In the genomic region with DNA sequence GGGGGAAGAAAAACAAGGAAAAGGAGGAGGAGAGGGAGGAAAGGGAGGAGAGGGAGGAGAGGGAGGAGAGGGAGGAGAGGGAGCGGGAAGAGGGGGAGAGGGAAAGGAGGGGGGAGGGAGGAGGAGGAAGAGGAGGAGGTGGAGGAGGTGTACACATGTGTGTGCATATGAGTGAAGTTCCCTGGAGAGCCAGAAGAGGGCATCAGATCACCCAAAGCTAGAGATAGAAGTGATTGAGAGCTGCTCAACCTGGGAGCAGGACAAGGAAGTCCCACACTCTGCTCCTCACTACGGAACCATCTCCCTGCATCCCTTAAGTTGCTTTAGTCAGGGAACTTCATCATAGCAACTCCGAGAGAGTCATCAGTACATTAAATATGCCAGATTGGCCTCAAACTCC, we compare ENCODE assay signal across 9 mouse cellular contexts.
DNase-seq lines count a peak whose midpoint lies in the region; ATAC-seq and TF ChIP-seq lines count a peak whose summit lies in the region.
"Had no signal": no experiment of that assay in that cellular context is flagged by ENCODE, and none has a peak within 500 bp of the region (broad histone marks: within the 10 kb centered on the region; RNA-seq: fewer than 3 reads in every experiment).

No protein-coding gene starts in this region.

- no peak overlapping the region for H3K4me3 ChIP-seq in intestine, postnatal 0 days (ENCODE audit: low read depth, low read length)
- no peak overlapping the region for H3K4me3 ChIP-seq in intestine, embryonic 15.5 days (replicated peaks)
- H3K4me3 ChIP-seq: lung, embryonic 15.5 days had no signal

- DNase-seq in urinary bladder, postnatal 14 days (ENCODE audit: low spot score), result peak; percentile 7
- DNase-seq in urinary bladder, adult 2 months (ENCODE audit: low spot score), result no peak
- DNase-seq in thymus, postnatal 4 days, result peak; percentile 62
- DNase-seq in spleen, postnatal 14 days (ENCODE audit: low spot score in 2 of 2), result no peak
- DNase-seq in ovary, adult 18-20 months (ENCODE audit: low spot score), result no peak

- no peak overlapping the region for H3K9ac ChIP-seq in intestine, postnatal 0 days (ENCODE audit: low read depth, low read length)
- H3K9ac ChIP-seq in intestine, embryonic 15.5 days, result no peak overlapping the region
- H3K9ac ChIP-seq: lung, embryonic 15.5 days had no signal

- no peak overlapping the region for H3K27ac ChIP-seq in intestine, postnatal 0 days (ENCODE audit: low read depth, low read length)
- no peak overlapping the region for H3K27ac ChIP-seq in intestine, embryonic 15.5 days
- H3K27ac ChIP-seq: lung, embryonic 15.5 days had no signal

- H3K27me3 ChIP-seq in intestine, postnatal 0 days (replicated peaks; ENCODE audit: control insufficient read depth, insufficient read depth, low read length), result no peaks in the 10 kb centered on the region
- H3K27me3 ChIP-seq in intestine, embryonic 15.5 days (replicated peaks), result peaks cover 3% of the 10 kb centered on the region; the same call in 1 of the 2 replicates

- H3K4me1 ChIP-seq in intestine, postnatal 0 days (replicated peaks; ENCODE audit: control insufficient read depth, insufficient read depth, low read length), result no peaks in the 10 kb centered on the region
- peaks cover 6% of the 10 kb centered on the region; the same call in 1 of the 2 replicates for H3K4me1 ChIP-seq in intestine, embryonic 15.5 days (replicated peaks)

- WGBS in intestine, postnatal 0 days, result 70% methylated on average over 3 of the region's 3 CpGs
- 76% methylated on average over 3 of the region's 3 CpGs for WGBS in intestine, embryonic 15.5 days

- TF ChIP-seq CTCF in intestine, postnatal 0 days (IDR thresholded peaks at IDR 0.05; ENCODE audit: low read depth), result peak; percentile 61

- no peak for ATAC-seq in intestine, postnatal 0 days
- no peak for ATAC-seq in intestine, embryonic 15.5 days
- peak; percentile 59; the same call in 1 of the 2 replicates for ATAC-seq in common myeloid progenitor, adult 5-6 weeks (replicated peaks; ENCODE audit: low read depth, poor library complexity, severe bottlenecking)

- H3K4me2 ChIP-seq in intestine, postnatal 0 days (replicated peaks; ENCODE audit: low read depth), result no peak overlapping the region
- no peak overlapping the region for H3K4me2 ChIP-seq in intestine, embryonic 15.5 days (replicated peaks)
- H3K4me2 ChIP-seq: lung, embryonic 15.5 days had no signal

- H3K9me3 ChIP-seq in intestine, postnatal 0 days (ENCODE audit: control insufficient read depth), result no peaks in the 10 kb centered on the region
- H3K9me3 ChIP-seq in intestine, embryonic 15.5 days, result no peaks in the 10 kb centered on the region
- H3K9me3 ChIP-seq: lung, embryonic 15.5 days had no signal

- H3K36me3 ChIP-seq in intestine, postnatal 0 days (ENCODE audit: control insufficient read depth, insufficient read depth), result no peaks in the 10 kb centered on the region
- H3K36me3 ChIP-seq in intestine, embryonic 15.5 days, result no peaks in the 10 kb centered on the region
- H3K36me3 ChIP-seq: lung, embryonic 15.5 days had no signal

Comparison
In these comparisons a context has a peak if more than half of its experiments do, and no peak if none do; other contexts are left out.
1. DNase-seq: peak in urinary bladder, postnatal 14 days (single experiment) and thymus, postnatal 4 days (single experiment); none in urinary bladder, adult 2 months (single experiment), spleen, postnatal 14 days (0 of 2) and ovary, adult 18-20 months (single experiment).